In the genomic region with DNA sequence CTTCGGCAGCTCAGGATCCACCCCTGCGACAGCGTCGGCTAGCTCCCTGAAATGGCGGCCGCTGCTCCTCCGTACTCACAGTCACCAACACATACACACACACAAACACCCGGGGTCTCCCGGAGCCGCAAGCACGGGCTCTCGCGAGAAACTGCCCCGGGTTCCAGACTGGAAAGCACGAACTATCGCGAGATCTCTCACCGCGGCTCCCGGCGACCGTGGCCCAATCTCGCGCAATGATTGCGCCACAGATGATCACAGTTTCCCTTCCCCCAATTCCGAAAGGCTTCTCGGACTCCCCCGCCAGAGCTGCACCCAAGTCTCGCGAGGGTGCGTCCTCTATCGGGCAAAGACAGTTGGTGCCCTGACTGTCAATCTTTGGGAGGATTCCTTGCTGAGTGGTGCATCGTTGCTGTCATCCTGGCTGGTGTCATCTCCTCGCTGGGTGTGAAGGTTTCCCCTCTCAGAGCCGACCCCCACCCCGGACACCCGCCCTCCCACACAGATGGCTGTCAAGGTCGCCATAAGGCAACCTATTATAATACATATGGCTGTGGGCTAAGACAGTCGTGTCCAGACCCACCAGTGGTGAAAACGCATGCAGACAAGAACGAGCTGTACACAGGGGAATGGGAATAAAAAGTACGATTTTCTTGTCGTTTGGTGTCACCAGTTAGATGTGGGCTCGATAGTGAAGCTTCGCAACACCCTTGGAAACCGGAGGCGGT, we compare ENCODE assay signal across 8 mouse cellular contexts. TPM values are rescaled to one million over a fixed set of nuclear protein-coding genes. Genes with fewer than 3 reads are reported as not detected.
DNase-seq lines count a peak whose midpoint lies in the region; ATAC-seq lines count a peak whose summit lies in the region.

TSS of gene Rbm39 (minus strand) at position 145 of the 728 bp plus-strand sequence.

- no peaks in the 10 kb centered on the region for H3K27me3 ChIP-seq in forebrain, embryonic 11.5 days (ENCODE audit: control insufficient read depth, insufficient read depth, low read length)
- H3K27me3 ChIP-seq in heart, embryonic 16.5 days (ENCODE audit: control insufficient read depth, insufficient read depth, low read length), result no peaks in the 10 kb centered on the region
- H3K27me3 ChIP-seq in liver, embryonic 15.5 days, result no peaks in the 10 kb centered on the region
- no peaks in the 10 kb centered on the region for H3K27me3 ChIP-seq in neural tube, embryonic 12.5 days (replicated peaks)

- H3K9ac ChIP-seq in forebrain, embryonic 11.5 days (ENCODE audit: low read length), result peak within 1 kb of the TSS; percentile 100
- peak within 1 kb of the TSS; percentile 98 for H3K9ac ChIP-seq in heart, embryonic 16.5 days (ENCODE audit: low read length)
- H3K9ac ChIP-seq in liver, embryonic 15.5 days, result peak within 1 kb of the TSS; percentile 100
- H3K9ac ChIP-seq in neural tube, embryonic 12.5 days, result peak within 1 kb of the TSS; percentile 100

- H3K36me3 ChIP-seq in forebrain, embryonic 11.5 days (ENCODE audit: control insufficient read depth, insufficient read depth, low read length), result peaks cover 2% of the 10 kb centered on the region; the same call in 1 of the 2 replicates
- peaks cover 10% of the 10 kb centered on the region for H3K36me3 ChIP-seq in heart, embryonic 16.5 days (ENCODE audit: control insufficient read depth, insufficient read depth)
- H3K36me3 ChIP-seq in liver, embryonic 15.5 days (replicated peaks), result peaks cover 32% of the 10 kb centered on the region
- peaks cover 21% of the 10 kb centered on the region for H3K36me3 ChIP-seq in neural tube, embryonic 12.5 days

- H3K4me3 ChIP-seq in forebrain, embryonic 11.5 days (ENCODE audit: low read depth, low read length), result peak within 1 kb of the TSS; percentile 100
- peak within 1 kb of the TSS; percentile 85 for H3K4me3 ChIP-seq in heart, embryonic 16.5 days (ENCODE audit: low read length)
- peak within 1 kb of the TSS; percentile 98 for H3K4me3 ChIP-seq in liver, embryonic 15.5 days (replicated peaks)
- peak within 1 kb of the TSS; percentile 99 for H3K4me3 ChIP-seq in neural tube, embryonic 12.5 days

- WGBS in forebrain, embryonic 11.5 days, result 0% methylated on average over 47 of the region's 47 CpGs
- under 1% methylated on average over 47 of the region's 47 CpGs for WGBS in heart, embryonic 16.5 days
- WGBS in liver, embryonic 15.5 days (ENCODE audit: insufficient replicate concordance), result under 1% methylated on average over 47 of the region's 47 CpGs
- under 1% methylated on average over 47 of the region's 47 CpGs for WGBS in neural tube, embryonic 12.5 days

- peak within 1 kb of the TSS; percentile 92 for H3K27ac ChIP-seq in forebrain, embryonic 11.5 days (ENCODE audit: low read depth, low read length)
- peak within 1 kb of the TSS; percentile 92 for H3K27ac ChIP-seq in heart, embryonic 16.5 days (ENCODE audit: low read length)
- H3K27ac ChIP-seq in liver, embryonic 15.5 days (replicated peaks), result peak within 1 kb of the TSS; percentile 98
- H3K27ac ChIP-seq in neural tube, embryonic 12.5 days, result peak within 1 kb of the TSS; percentile 94

- H3K9me3 ChIP-seq in forebrain, embryonic 11.5 days (ENCODE audit: control insufficient read depth, low read length), result no peaks in the 10 kb centered on the region
- H3K9me3 ChIP-seq in heart, embryonic 16.5 days (replicated peaks; ENCODE audit: control insufficient read depth, low read length), result no peaks in the 10 kb centered on the region
- no peaks in the 10 kb centered on the region for H3K9me3 ChIP-seq in liver, embryonic 15.5 days (replicated peaks)
- H3K9me3 ChIP-seq in neural tube, embryonic 12.5 days, result no peaks in the 10 kb centered on the region

- peak; percentile 100 for DNase-seq in CD8-positive naive resting alpha-beta T cell, adult 2 months (ENCODE audit: low read depth in 2 of 2, low spot score in 2 of 2)
- DNase-seq in c-Kit-positive CD71-negative TER-119-negative erythroid progenitor cells, embryonic 14.5 days (ENCODE audit: low read depth), result peak; percentile 100
- peak; percentile 100 for DNase-seq in forebrain, embryonic 11.5 days (ENCODE audit: low spot score)
- peak; percentile 99 to 100 for DNase-seq in kidney, postnatal 36 days
- peak; percentile 99 for DNase-seq in telencephalon, adult 2 months (ENCODE audit: low read depth, low spot score)

- H3K4me2 ChIP-seq in forebrain, embryonic 11.5 days (ENCODE audit: low read depth, low read length, severe bottlenecking), result peak within 1 kb of the TSS; percentile 77
- peak within 1 kb of the TSS; percentile 79 for H3K4me2 ChIP-seq in heart, embryonic 16.5 days (ENCODE audit: low read depth, low read length)
- H3K4me2 ChIP-seq in liver, embryonic 15.5 days, result peak within 1 kb of the TSS; percentile 84
- peak within 1 kb of the TSS; percentile 88 for H3K4me2 ChIP-seq in neural tube, embryonic 12.5 days (replicated peaks)

- peak; percentile 96 for ATAC-seq in forebrain, embryonic 11.5 days (replicated peaks; ENCODE audit: low FRiP score)
- ATAC-seq in heart, embryonic 16.5 days (replicated peaks; ENCODE audit: extremely low read depth, insufficient read depth, low FRiP score), result peak; percentile 95
- ATAC-seq in liver, embryonic 15.5 days (ENCODE audit: insufficient read depth), result peak; percentile 91
- ATAC-seq in neural tube, embryonic 12.5 days (ENCODE audit: low FRiP score, low read depth), result peak; percentile 98

- 0 out of 2 replicates have a peak, but pooled peaks cover 11% of the 10 kb centered on the region for H3K4me1 ChIP-seq in forebrain, embryonic 11.5 days (replicated peaks; ENCODE audit: control insufficient read depth, insufficient read depth, low read length)
- peaks cover 24% of the 10 kb centered on the region for H3K4me1 ChIP-seq in heart, embryonic 16.5 days (ENCODE audit: control insufficient read depth, insufficient read depth, low read length)
- peaks cover 33% of the 10 kb centered on the region for H3K4me1 ChIP-seq in liver, embryonic 15.5 days (replicated peaks)
- peaks cover 21% of the 10 kb centered on the region for H3K4me1 ChIP-seq in neural tube, embryonic 12.5 days

RNA-seq across cellular contexts. Expression of gene Rbm39, which starts in this region (rescaled TPM):
- 630 and 681 TPM in 2 replicates for polyA plus RNA-seq in forebrain, embryonic 11.5 days (2014; fragmentation: Nextera tagmentation; extraction: Ambion mirVana)
- polyA plus RNA-seq in heart, embryonic 16.5 days (2015; fragmentation: Nextera tagmentation; extraction: Ambion mirVana), result 355 and 375 TPM in 2 replicates
- 207 and 223 TPM in 2 replicates for polyA plus RNA-seq in liver, embryonic 15.5 days (2015; fragmentation: Nextera tagmentation; extraction: Ambion mirVana)
- 583 and 625 TPM in 2 replicates for polyA plus RNA-seq in neural tube, embryonic 12.5 days (2016; fragmentation: Nextera tagmentation; extraction: Ambion mirVana)

Comparison
In these comparisons a context has a peak if more than half of its experiments do, and no peak if none do; other contexts are left out.
1. Peak in every context shown above with its lines: DNase-seq, ATAC-seq, H3K4me3 ChIP-seq and H3K27ac ChIP-seq.